Mouse (Mus musculus) layer of hippocampus, adult 9-10 months (tissue): ENCODE measurements around the gene Frs3.

Experiments used
- DNase-seq: peaks from one replicate; pipeline ENCODE4 v3.0.0; 2022; ENCODE audit warnings: low spot score

The Frs3 gene

GRCm38 (mm10) chr17:47736856-47737255 is 48.0 kb downstream of the Frs3 start, which contains the start of gene Tfeb:
TSS of gene Tfeb (plus strand) at chr17:47737030.
- peak; percentile 91 for DNase-seq

- no peak for DNase-seq
Observed at GRCm38 (mm10) chr17:47737271-47738065, 48.6 kb downstream of the Frs3 start.

GRCm38 (mm10) chr17:47738066-47738878 is 49.4 kb downstream of the Frs3 start:
- DNase-seq: no peak

GRCm38 (mm10) chr17:47738879-47739798 is 50.3 kb downstream of the Frs3 start:
- DNase-seq: no peak

- DNase-seq: no peak
Observed at GRCm38 (mm10) chr17:47740186-47740585, 51.4 kb downstream of the Frs3 start.

- no peak for DNase-seq
Observed at GRCm38 (mm10) chr17:47742991-47743734, 54.3 kb downstream of the Frs3 start.

- no peak for DNase-seq
Observed at GRCm38 (mm10) chr17:47744086-47744485, 55.3 kb downstream of the Frs3 start.

- no peak for DNase-seq
Observed at GRCm38 (mm10) chr17:47744746-47745368, 56.0 kb downstream of the Frs3 start.

GRCm38 (mm10) chr17:47748791-47749553 is 60.1 kb downstream of the Frs3 start:
- no peak for DNase-seq

- DNase-seq: no peak
Observed at GRCm38 (mm10) chr17:47749626-47750025, 60.8 kb downstream of the Frs3 start.

GRCm38 (mm10) chr17:47750101-47750500 is 61.3 kb downstream of the Frs3 start:
- no peak for DNase-seq

GRCm38 (mm10) chr17:47751811-47752210 is 63.0 kb downstream of the Frs3 start:
- no peak for DNase-seq

- DNase-seq: no peak
Observed at GRCm38 (mm10) chr17:47753130-47753775, 64.4 kb downstream of the Frs3 start.
